Mouse (Mus musculus) C2C12 (cell line): ENCODE measurements around the gene Foxl1.

ENCODE experiments used
- CEBPB ChIP-seq: IDR thresholded peaks from one replicate; pipeline ENCODE4 v1.6.1; 2011; ENCODE audit warnings: low read depth, mild to moderate bottlenecking, control low read depth, moderate library complexity
- CTCF ChIP-seq: IDR thresholded peaks from one replicate; pipeline ENCODE4 v1.5.1; 2011; ENCODE audit not compliant: control insufficient read depth, insufficient read depth, insufficient read length
- MAX ChIP-seq: IDR thresholded peaks from one replicate; pipeline ENCODE4 v1.6.1; 2011; ENCODE audit warnings: mild to moderate bottlenecking, control low read depth
- MYOD1 ChIP-seq: IDR thresholded peaks from one replicate; pipeline ENCODE4 v1.6.1; 2011; ENCODE audit warnings: low read depth; ENCODE audit not compliant: control insufficient read depth, insufficient read length
- USF1 ChIP-seq: IDR thresholded peaks from one replicate; pipeline ENCODE4 v1.6.1; 2011; ENCODE audit warnings: low read depth, mild to moderate bottlenecking, control low read depth, moderate library complexity

DNA sequence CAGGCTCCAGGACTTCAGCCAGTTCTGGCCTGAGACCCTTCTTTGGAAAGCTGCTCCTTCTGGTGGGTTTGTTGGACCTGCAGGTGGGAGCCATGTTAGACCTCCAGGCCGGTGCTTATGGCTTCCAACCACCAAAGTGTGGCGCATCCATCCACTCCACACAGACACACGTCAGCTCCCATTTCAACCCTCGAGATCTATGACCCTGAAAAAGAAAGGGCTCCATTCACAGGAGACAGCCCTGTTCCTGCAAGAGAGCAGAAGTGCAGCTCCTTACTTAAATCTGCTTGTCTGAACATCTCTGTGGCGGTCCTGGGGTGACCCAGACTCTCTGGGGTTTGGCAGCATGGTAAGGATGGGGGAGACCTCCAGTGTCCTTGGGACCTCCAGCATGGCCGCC, 34.2 kb upstream of the Foxl1 start:
- TF ChIP-seq CTCF (no peak), USF1 (no peak), MYOD1 (no peak), MAX (no peak), CEBPB (no peak)
